Comparison of ENCODE assay signal across 8 mouse cellular contexts in genomic region chr19:5073028-5073427, GRCm38 (mm10). TPM values are rescaled to one million over a fixed set of nuclear protein-coding genes. Genes with fewer than 3 reads are reported as not detected.
DNase-seq lines count a peak whose midpoint lies in the region; ATAC-seq lines count a peak whose summit lies in the region.

No protein-coding gene starts in this region.

- H3K9ac ChIP-seq in heart, embryonic 11.5 days (ENCODE audit: low read depth, low read length): no peak overlapping the region
- no peak overlapping the region for H3K9ac ChIP-seq in stomach, embryonic 16.5 days (ENCODE audit: low read length)

- peaks cover 22% of the 10 kb centered on the region for H3K4me1 ChIP-seq in heart, embryonic 11.5 days (ENCODE audit: control insufficient read depth, insufficient read depth, low read length)
- H3K4me1 ChIP-seq in stomach, embryonic 16.5 days (ENCODE audit: control insufficient read depth, insufficient read depth, low read length): peaks cover 29% of the 10 kb centered on the region; the same call in 1 of the 2 replicates

- no peak overlapping the region for H3K27ac ChIP-seq in heart, embryonic 11.5 days (ENCODE audit: low read depth, low read length)
- H3K27ac ChIP-seq in stomach, embryonic 16.5 days (ENCODE audit: low read length): peak overlapping the region; percentile 94

- 2% methylated on average over 15 of the region's 15 CpGs for WGBS in heart, embryonic 11.5 days (ENCODE audit: insufficient replicate concordance)
- under 1% methylated on average over 15 of the region's 15 CpGs for WGBS in stomach, embryonic 16.5 days

- DNase-seq in CD4-positive, CD25-positive, alpha-beta regulatory T cell, adult 2 months (ENCODE audit: low read depth, low spot score): peak; percentile 83
- DNase-seq in 416B (ENCODE audit: low read depth): peak; percentile 73
- DNase-seq in c-Kit-positive CD71-positive TER-119-positive erythroid progenitor cells, embryonic 14.5 days (ENCODE audit: low spot score): peak; percentile 58
- DNase-seq in kidney, postnatal 10 days: peak; percentile 84
- DNase-seq in lung, postnatal 4 days: peak; percentile 65 to 71

- H3K36me3 ChIP-seq in heart, embryonic 11.5 days (ENCODE audit: control insufficient read depth, insufficient read depth, low read length): no peaks in the 10 kb centered on the region
- 0 out of 2 replicates have a peak, but pooled peaks cover 3% of the 10 kb centered on the region for H3K36me3 ChIP-seq in stomach, embryonic 16.5 days (ENCODE audit: control insufficient read depth, insufficient read depth, low read length)

- no peak for ATAC-seq in CD4-positive, CD25-positive, alpha-beta regulatory T cell, adult 4 months
- ATAC-seq in heart, embryonic 11.5 days (replicated peaks; ENCODE audit: insufficient number of reproducible peaks, low FRiP score, low TSS enrichment): no peak
- no peak for ATAC-seq in stomach, embryonic 16.5 days (ENCODE audit: insufficient read depth, low FRiP score)

- no peaks in the 10 kb centered on the region for H3K9me3 ChIP-seq in heart, embryonic 11.5 days (replicated peaks; ENCODE audit: control insufficient read depth, low read length)
- H3K9me3 ChIP-seq in stomach, embryonic 16.5 days (replicated peaks; ENCODE audit: control insufficient read depth, low read length): no peaks in the 10 kb centered on the region

- peak overlapping the region; percentile 47 for H3K4me3 ChIP-seq in heart, embryonic 11.5 days (ENCODE audit: low read depth, low read length)
- peak overlapping the region; percentile 69 for H3K4me3 ChIP-seq in stomach, embryonic 16.5 days (replicated peaks; ENCODE audit: low read length)

- H3K4me2 ChIP-seq in heart, embryonic 11.5 days: peak overlapping the region; percentile 94
- peak overlapping the region; percentile 77 for H3K4me2 ChIP-seq in stomach, embryonic 16.5 days (ENCODE audit: low read depth, low read length)

- H3K27me3 ChIP-seq in heart, embryonic 11.5 days (ENCODE audit: control insufficient read depth, insufficient read depth, low read length): peaks cover 17% of the 10 kb centered on the region
- no peaks in the 10 kb centered on the region for H3K27me3 ChIP-seq in stomach, embryonic 16.5 days (ENCODE audit: control insufficient read depth, insufficient read depth, low read length)

RNA-seq across cellular contexts. Expression of gene Cd248, which starts 5.2 kb away (rescaled TPM):
- polyA plus RNA-seq in CD4-positive, CD25-positive, alpha-beta regulatory T cell, adult 4 months (2017; shearing (Covaris generic)): not detected
- polyA plus RNA-seq in heart, embryonic 11.5 days (2014; fragmentation: Nextera tagmentation; extraction: Ambion mirVana): 24.2 and 27.3 TPM in 2 replicates
- polyA plus RNA-seq in stomach, embryonic 16.5 days (2015; fragmentation: Nextera tagmentation; extraction: Ambion mirVana): 69.8 and 76.9 TPM in 2 replicates

RNA-seq across cellular contexts. Expression of gene Tmem151a, which starts 12.3 kb away (rescaled TPM):
- not detected for polyA plus RNA-seq in CD4-positive, CD25-positive, alpha-beta regulatory T cell, adult 4 months (2017; shearing (Covaris generic))
- 4.6 and 4.7 TPM in 2 replicates for polyA plus RNA-seq in heart, embryonic 11.5 days (2014; fragmentation: Nextera tagmentation; extraction: Ambion mirVana)
- polyA plus RNA-seq in stomach, embryonic 16.5 days (2015; fragmentation: Nextera tagmentation; extraction: Ambion mirVana): 4.9 and 6.8 TPM in 2 replicates

RNA-seq across cellular contexts. Expression of gene Yif1a, which starts 15.3 kb away (rescaled TPM):
- 10 to 100 TPM; 58.1 to 67.8 TPM for polyA plus RNA-seq in CD4-positive, CD25-positive, alpha-beta regulatory T cell, adult 4 months (2017; shearing (Covaris generic))
- polyA plus RNA-seq in heart, embryonic 11.5 days (2014; fragmentation: Nextera tagmentation; extraction: Ambion mirVana): 102 and 103 TPM in 2 replicates
- polyA plus RNA-seq in stomach, embryonic 16.5 days (2015; fragmentation: Nextera tagmentation; extraction: Ambion mirVana): 110 and 123 TPM in 2 replicates

RNA-seq across cellular contexts. Expression of gene Rin1, which starts 22.7 kb away (rescaled TPM):
- under 1 TPM; 0.14 to 0.17 TPM for polyA plus RNA-seq in CD4-positive, CD25-positive, alpha-beta regulatory T cell, adult 4 months (2017; shearing (Covaris generic))
- 3.0 and 4.3 TPM in 2 replicates for polyA plus RNA-seq in heart, embryonic 11.5 days (2014; fragmentation: Nextera tagmentation; extraction: Ambion mirVana)
- polyA plus RNA-seq in stomach, embryonic 16.5 days (2015; fragmentation: Nextera tagmentation; extraction: Ambion mirVana): 4.5 and 4.9 TPM in 2 replicates

RNA-seq across cellular contexts. Expression of gene Cnih2, which starts 25.3 kb away (rescaled TPM):
- polyA plus RNA-seq in CD4-positive, CD25-positive, alpha-beta regulatory T cell, adult 4 months (2017; shearing (Covaris generic)): under 1 TPM in 1 of 2 experiments, not detected in 1; 0.55 TPM
- polyA plus RNA-seq in heart, embryonic 11.5 days (2014; fragmentation: Nextera tagmentation; extraction: Ambion mirVana): 8.4 TPM in 2 replicates
- polyA plus RNA-seq in stomach, embryonic 16.5 days (2015; fragmentation: Nextera tagmentation; extraction: Ambion mirVana): 5.8 and 7.4 TPM in 2 replicates

Comparison
In these comparisons a context has a peak if more than half of its experiments do, and no peak if none do; other contexts are left out.
1. RNA of gene Cd248, which starts 5.2 kb away (polyA plus RNA-seq): 69.8 to 76.9 TPM in stomach, embryonic 16.5 days and 24.2 to 27.3 TPM in heart, embryonic 11.5 days; not detected in CD4-positive, CD25-positive, alpha-beta regulatory T cell, adult 4 months; every median in the first group is over 10 times any median in the second.
2. Peak in every context shown above with its lines, with median percentiles within 50 percentile points of each other: DNase-seq.